Mouse (Mus musculus): ENCODE measurements around the gene Stk4. TPM values are rescaled to one million over a fixed set of nuclear protein-coding genes. Genes with fewer than 3 reads are reported as not detected.
A peak's percentile ranks its signal among the peaks of the same experiment; 100 is the strongest.

Stk4 gene
- total RNA-seq, 2 experiments from 2014 or later, result 46.9 to 50.4 TPM

DNA sequence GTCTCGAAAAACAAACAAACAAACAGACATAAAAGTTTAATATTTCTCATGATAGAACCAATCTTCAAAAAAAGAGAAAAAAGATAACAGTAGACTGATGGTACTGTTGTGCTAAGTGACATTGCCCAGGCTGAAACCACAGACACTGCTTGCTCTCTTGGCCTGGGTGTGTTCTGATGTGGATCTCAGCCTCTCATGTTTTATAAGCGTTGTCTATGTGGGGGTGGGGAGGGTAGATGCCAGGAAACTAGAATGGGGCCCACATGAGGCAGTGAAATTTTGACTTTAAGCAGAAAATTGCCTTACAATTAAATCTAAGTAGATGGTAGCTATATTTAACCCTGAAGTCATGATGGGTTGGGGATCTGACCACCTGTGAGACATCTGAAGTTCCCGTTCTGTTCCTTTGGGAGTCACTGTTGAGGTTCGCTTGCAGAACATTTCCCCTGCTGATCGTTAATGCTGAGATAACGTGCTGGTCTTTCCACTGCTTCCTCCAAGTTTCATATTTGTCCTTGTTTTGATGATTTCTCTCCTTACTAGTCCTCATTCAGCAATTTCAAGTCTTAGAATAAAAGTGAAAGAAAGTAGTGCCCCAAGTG, 17.4 kb downstream of the Stk4 start:
- no peak for DNase-seq (ENCODE audit: low spot score in 2 of 2)
- TF ChIP-seq CTCF (conservative IDR thresholded peaks at IDR 0.05), result no peak
- H3K27ac ChIP-seq, result 0 out of 2 replicates have a peak overlapping the region, but pooled peaks have one; percentile 39

DNA sequence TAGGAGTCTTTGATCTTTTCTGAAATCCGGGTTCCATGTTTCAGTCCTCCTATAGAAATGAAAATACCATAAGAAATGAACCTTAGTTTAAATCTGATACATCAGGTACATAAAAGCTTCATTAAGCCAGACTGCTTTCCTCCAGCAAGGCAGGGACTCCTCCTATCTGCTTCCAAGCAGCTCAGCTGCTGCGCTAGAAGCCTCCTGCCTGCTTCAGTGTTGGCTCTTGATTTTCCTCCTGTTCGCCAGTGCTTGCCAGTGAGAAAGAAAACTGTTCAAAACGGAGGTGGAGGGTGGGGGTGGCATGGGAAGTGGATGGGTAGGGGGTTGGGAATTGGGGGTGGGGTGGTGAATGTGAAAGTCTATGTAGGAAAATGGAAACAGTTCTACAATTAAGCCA, 19.4 kb downstream of the Stk4 start:
- no peak overlapping the region for H3K4me3 ChIP-seq
- TF ChIP-seq CTCF (conservative IDR thresholded peaks at IDR 0.05), result no peak
- peak overlapping the region; percentile 75 for H3K27ac ChIP-seq
- peak in 1 of 2 experiments; percentile 51 for DNase-seq (ENCODE audit: low spot score in 2 of 2)

More for the DNA sequence above, 17.4 kb downstream of the Stk4 start:
- H3K4me3 ChIP-seq, result no peak overlapping the region

DNA sequence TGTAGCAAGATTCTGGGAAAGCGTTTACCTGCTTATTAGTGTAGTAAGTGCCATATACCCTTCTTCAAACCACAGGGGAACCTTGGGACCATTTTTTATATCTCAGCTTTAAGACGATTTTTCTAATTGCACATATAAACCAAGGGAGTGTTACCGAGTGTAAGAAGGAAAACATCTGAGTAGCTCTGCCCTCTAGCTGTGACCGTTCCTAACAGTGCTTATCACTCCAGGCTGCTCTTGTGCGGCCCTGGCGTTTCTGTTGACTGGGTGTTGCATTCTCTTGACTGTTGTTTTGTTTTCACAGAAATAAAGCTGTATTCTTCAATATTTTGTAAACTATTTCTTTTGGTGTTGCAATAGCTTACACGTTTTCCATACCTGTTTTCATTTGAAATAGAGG, 24.0 kb downstream of the Stk4 start:
- peak; percentile 57 for TF ChIP-seq CTCF (conservative IDR thresholded peaks at IDR 0.05)
- Histone ChIP-seq H3K27ac (no peak overlapping the region), H3K4me3 (no peak overlapping the region)
- DNase-seq (ENCODE audit: low spot score in 2 of 2), result no peak

DNA sequence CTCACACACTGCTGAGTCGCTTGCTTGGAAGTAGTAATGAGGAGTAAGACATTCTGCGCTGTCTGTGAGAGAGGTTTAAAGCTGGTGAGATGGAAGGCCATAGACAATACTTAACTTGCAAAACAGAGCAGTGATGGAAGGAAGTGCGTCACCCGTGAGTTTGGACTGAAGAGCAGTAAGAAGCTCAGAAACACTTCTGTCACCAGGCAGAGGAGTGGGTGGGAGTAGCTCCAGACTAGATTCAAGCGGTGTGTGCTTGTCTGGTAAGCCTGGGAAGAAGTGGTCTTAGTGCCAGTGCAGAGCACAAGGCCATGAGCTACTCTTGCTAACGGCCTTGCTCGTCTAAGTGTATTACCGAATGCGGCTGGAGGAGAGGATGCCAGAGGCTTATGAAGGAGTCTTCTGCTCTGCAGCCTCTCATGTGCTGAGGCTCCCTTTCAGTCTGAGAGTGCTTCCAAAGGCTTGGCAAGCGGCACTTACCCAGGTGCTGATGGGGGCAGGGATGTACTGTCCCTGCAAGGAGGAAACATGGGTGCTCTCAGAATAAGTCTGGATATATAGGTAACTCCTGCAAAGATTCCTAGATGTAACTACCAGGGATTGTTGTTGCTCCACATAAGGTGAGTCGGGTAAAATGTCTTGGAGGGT, 28.6 kb downstream of the Stk4 start:
- peak in 1 of 2 experiments; percentile 40 for DNase-seq (ENCODE audit: low spot score in 2 of 2)
- no peak for TF ChIP-seq CTCF (conservative IDR thresholded peaks at IDR 0.05)
- peak overlapping the region; percentile 3; the same call in 1 of the 2 replicates for H3K27ac ChIP-seq
- H3K4me3 ChIP-seq, result no peak overlapping the region

DNA sequence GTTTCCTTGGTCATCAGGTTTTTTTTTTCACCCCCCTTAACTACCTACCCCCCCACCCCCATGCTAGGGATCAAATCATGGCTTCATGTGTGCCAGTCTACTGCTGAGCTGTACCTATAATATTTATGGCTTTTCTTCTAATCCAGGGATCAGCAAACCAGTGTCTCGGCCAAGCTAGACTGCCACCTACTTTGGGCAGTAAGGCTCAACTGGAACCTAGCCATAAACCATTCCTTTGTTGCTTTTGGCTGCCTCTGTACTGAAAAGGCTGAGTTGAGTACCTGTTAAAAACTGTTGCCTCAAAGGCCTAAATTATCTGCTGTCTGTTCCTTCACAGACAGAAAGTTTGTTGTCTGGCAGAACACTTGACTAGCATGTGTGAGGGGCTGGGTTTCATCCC, 31.8 kb downstream of the Stk4 start:
- TF ChIP-seq CTCF (conservative IDR thresholded peaks at IDR 0.05), result no peak

DNA sequence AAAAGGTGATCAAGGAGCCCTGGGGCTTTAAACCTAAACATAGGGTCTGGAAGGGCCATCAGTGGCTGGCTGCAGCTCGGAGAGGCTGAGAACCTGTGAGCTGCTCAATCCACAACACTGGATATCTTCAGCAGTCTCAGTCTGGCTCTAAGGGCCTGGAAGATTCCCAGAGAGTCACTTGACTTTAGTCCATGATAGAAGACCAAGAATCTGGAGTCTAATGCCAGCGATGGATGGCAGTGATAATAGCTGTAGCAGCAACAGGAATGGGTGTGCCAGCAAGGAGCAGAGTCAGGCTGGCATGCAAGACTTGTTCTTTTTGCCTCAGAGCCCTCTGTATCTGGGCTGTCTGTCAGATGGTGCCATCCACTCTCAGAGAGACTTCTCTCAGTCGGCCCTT, 32.2 kb downstream of the Stk4 start:
- DNase-seq (ENCODE audit: low spot score in 2 of 2), result no peak
- Histone ChIP-seq H3K27ac (no peak overlapping the region), H3K4me3 (no peak overlapping the region)
- TF ChIP-seq CTCF (conservative IDR thresholded peaks at IDR 0.05), result no peak

More for the DNA sequence above, 31.8 kb downstream of the Stk4 start:
- H3K4me3 ChIP-seq, result no peak overlapping the region
- no peak for DNase-seq (ENCODE audit: low spot score in 2 of 2)
- no peak overlapping the region for H3K27ac ChIP-seq

DNA sequence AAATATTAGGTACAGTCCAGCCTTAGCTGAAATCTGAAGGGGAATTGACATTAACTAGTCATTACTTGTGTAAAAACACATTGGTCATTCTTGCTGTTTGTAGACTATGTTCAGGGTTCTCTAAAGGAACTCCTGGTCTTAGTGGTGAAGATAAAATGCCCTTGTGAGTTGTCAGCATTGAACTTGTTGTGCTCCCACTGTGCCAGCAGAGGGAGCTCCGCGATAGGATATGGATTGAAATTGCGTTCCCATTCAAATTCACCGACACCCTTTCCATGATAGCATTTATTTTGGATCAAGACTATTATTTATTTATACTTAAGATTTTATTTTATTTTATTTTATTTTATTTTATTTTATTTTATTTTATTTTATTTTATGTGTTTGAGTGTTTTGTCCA, 33.4 kb downstream of the Stk4 start:
- peak; percentile 97 for TF ChIP-seq CTCF (conservative IDR thresholded peaks at IDR 0.05)
- Histone ChIP-seq H3K27ac (no peak overlapping the region), H3K4me3 (no peak overlapping the region)
- peak; percentile 49 to 78 for DNase-seq (ENCODE audit: low spot score in 2 of 2)

DNA sequence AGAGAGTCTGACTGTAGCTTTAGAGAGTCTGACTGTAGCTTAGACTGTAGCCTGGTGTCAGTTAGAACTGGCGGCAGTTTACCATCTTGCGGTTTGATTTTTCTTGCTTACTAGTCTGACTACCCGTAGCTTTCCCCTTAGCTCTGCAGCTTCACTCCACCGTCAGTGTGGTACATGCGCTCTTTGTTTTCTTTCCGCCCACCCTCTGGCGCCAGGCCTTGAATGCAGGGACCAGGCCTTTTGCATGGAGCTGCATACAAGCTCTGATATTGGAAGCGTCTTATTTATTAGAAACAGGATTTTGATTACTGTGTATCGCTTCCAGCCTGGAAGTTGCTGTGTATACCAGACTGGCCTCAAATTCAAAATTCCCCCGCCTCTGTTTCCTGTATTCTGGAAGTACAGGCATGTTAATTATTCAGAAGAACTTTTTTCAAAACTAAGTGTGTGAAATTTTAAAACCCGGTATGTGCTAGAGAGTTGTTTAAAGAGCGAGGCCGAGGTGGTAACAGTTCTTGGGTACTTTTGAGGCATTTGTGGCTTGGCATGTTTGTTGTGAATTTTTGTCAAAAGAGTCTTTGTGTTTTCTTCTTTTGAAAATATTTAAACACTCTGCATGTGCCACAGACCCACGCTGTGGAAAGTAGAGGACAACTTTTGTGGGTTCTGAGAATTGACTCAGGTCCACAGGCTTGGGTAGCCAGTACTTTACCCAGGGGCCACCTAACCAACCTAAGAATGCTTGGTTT, 36.3 kb downstream of the Stk4 start:
- Histone ChIP-seq H3K4me3 (no peak overlapping the region), H3K27ac (peak overlapping the region; percentile 24; the same call in 1 of the 2 replicates)
- peak in 1 of 2 experiments; percentile 53 for DNase-seq (ENCODE audit: low spot score in 2 of 2)
- TF ChIP-seq CTCF (conservative IDR thresholded peaks at IDR 0.05), result no peak

DNA sequence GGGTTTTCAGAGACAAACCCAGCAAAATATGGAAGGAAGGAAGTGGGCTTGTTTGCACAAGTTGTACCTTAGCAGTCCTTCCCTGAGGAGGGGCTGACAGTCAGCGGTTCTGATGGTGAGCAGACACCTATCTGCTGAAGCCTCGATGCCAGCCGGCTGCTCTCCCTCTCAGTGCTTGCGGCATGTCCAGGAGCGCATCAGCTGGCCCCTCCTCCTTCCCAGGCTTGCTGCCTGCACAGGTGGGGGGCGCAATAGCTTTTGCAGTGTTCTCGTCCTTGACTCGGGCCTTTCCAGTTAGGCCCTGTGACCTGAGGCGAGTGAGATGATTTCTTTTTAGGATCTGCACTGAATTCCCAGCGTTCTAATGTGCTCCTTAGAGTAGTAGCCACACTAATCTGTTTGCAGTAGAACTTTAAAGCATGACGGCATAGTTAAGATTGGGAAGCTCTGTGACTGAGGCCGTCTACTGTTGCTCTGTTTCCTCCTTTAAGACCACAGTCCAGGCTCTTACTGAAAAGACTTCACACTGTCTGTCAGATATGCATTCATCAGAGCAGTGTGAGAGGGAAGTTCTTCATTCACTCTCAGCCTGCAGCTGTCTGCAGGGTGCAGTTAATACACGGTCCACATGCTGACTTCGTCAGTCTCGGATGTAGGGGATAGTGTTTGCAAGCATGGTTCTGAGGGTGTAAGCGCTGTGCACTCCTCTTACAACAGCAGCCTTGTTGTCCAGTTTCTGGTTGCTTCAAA, 37.2 kb downstream of the Stk4 start:
- Histone ChIP-seq H3K27ac (no peak overlapping the region), H3K4me3 (no peak overlapping the region)
- TF ChIP-seq CTCF (conservative IDR thresholded peaks at IDR 0.05), result no peak
- no peak for DNase-seq (ENCODE audit: low spot score in 2 of 2)

DNA sequence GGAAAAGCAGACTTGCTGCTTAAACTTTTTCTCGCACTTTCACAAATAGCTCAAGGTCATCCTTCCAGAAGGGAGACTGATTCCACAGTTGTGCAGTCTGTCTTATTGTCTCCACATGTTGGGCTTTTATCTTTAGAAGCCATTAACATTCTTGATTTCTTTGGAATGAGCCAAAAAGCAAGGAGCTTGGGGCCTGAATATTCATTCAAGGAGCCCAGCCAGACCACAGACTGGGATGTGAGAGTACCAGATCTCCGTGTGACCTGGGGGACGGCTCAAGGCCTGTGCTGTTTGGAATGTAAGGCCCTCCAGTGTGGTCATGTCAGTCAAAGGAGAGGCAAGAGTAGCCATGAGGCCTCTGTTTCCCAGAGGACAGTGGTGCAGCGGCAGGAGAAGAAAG, 38.4 kb downstream of the Stk4 start:
- H3K4me3 ChIP-seq, result no peak overlapping the region
- no peak for DNase-seq (ENCODE audit: low spot score in 2 of 2)
- no peak for TF ChIP-seq CTCF (conservative IDR thresholded peaks at IDR 0.05)
- no peak overlapping the region for H3K27ac ChIP-seq

DNA sequence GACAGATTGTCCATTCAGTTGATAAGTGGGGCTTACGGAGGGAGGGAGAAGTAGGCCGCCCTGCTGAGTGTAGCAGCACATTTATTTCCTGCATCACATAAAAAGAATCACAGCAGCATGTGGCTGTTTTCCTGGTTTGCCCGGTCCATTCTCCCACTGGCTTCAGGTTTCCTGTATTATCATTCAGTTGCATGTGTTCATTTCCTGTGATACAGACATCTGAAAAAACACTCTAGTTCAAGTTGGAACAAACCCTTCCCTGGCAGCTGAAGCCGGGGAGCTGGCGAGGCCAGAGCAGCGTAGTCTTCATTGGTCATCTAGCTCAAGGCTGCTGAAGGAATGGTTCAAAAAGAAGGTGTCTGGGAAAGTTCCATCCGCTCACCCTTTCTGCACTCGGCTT, 41.4 kb downstream of the Stk4 start:
- no peak overlapping the region for H3K4me3 ChIP-seq
- no peak for TF ChIP-seq CTCF (conservative IDR thresholded peaks at IDR 0.05)
- no peak for DNase-seq (ENCODE audit: low spot score in 2 of 2)
- H3K27ac ChIP-seq, result peak overlapping the region; percentile 58; the same call in 1 of the 2 replicates

DNA sequence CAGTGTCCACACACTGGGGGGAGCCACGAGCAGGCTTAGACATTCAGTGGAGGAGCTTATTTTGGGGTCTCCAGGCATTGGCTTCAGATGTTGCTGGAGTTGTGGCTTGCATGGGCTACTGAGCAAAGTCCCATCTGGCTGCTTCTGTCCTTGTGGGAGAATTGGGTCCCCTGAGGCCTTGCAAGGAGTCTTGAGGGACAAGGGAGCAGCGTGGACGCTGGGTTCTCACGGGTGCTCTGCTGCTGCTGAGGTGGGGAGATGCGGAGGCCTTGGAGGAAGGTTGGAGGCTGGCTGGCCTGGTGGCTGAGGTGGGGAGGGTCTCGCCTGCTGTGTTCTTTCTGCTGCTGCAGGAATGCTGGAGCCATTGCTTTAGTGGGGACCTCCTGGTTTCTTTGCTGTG, 43.9 kb downstream of the Stk4 start:
- DNase-seq (ENCODE audit: low spot score in 2 of 2), result no peak
- no peak for TF ChIP-seq CTCF (conservative IDR thresholded peaks at IDR 0.05)
- Histone ChIP-seq H3K4me3 (no peak overlapping the region), H3K27ac (no peak overlapping the region)

DNA sequence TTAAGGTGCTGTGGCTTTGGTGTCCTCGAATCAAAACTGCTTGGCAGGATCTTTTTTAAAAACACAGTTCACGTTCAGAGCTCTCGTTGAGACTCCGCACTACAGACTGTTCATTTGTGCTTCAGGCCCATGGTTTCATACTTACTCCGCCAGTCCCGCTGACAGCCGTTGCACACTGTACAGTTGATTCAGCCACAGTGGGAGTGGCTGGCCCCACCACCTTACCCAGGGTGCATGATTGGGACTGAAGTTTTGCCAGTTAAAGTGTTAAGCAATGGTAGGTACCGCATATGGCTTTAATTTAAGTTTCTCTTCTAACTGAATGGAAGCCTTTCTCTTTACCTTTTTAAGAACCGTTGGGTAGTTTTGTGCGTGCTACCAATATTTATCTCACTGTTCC, 45.4 kb downstream of the Stk4 start:
- no peak overlapping the region for H3K4me3 ChIP-seq
- TF ChIP-seq CTCF (conservative IDR thresholded peaks at IDR 0.05), result no peak
- DNase-seq (ENCODE audit: low spot score in 2 of 2), result no peak
- H3K27ac ChIP-seq, result no peak overlapping the region
